Mouse (Mus musculus): ENCODE measurements around the gene Lbh. TPM values are rescaled to one million over a fixed set of nuclear protein-coding genes. Genes with fewer than 3 reads are reported as not detected.

Lbh gene
- polyA plus RNA-seq, 2 experiments: 0.85 to 6.2 TPM

- no peak for DNase-seq (ENCODE audit: low read depth in 3 of 3, low spot score in 3 of 3)
- H3K36me3 ChIP-seq (replicated peaks; ENCODE audit: control insufficient read depth, insufficient read depth, low read depth): no peaks in the 10 kb centered on the region
- no peak for ATAC-seq (ENCODE audit: insufficient read depth)
- H3K27ac ChIP-seq: no peak overlapping the region
- no peak overlapping the region for H3K4me2 ChIP-seq (ENCODE audit: low read depth)
- WGBS (ENCODE audit: insufficient replicate concordance): 70% methylated on average over 5 of the region's 5 CpGs
- no peaks in the 10 kb centered on the region for H3K27me3 ChIP-seq (ENCODE audit: control insufficient read depth, insufficient read depth, low read length)
- H3K4me3 ChIP-seq (ENCODE audit: insufficient read depth in 1 of 2, low read depth in 2 of 2, low read length in 2 of 2): no peak overlapping the region
- H3K9me3 ChIP-seq (ENCODE audit: control insufficient read depth, low read length): no peaks in the 10 kb centered on the region
- TF ChIP-seq EP300 (IDR thresholded peaks at IDR 0.05; ENCODE audit: low read depth) (no peak), CTCF (IDR thresholded peaks at IDR 0.05; ENCODE audit: low read depth) (no peak)
- no peak overlapping the region for H3K9ac ChIP-seq (replicated peaks)
- peaks cover 0 to 17% of the 10 kb centered on the region in 2 experiments; a peak in 2 of 4 replicates for H3K4me1 ChIP-seq (replicated peaks; ENCODE audit: control insufficient read depth in 2 of 2, insufficient read depth in 2 of 2, low read length in 1 of 2)
Measured at GRCm38 (mm10) chr17:72973041-72973440, 54.9 kb downstream of the Lbh start.

- H3K4me2 ChIP-seq (ENCODE audit: low read depth): peak overlapping the region; percentile 39
- H3K36me3 ChIP-seq (replicated peaks; ENCODE audit: control insufficient read depth, insufficient read depth, low read depth): no peaks in the 10 kb centered on the region
- 27% methylated on average over 11 of the region's 11 CpGs for WGBS (ENCODE audit: insufficient replicate concordance)
- peaks cover 0 to 18% of the 10 kb centered on the region in 2 experiments; a peak in 2 of 4 replicates for H3K4me1 ChIP-seq (replicated peaks; ENCODE audit: control insufficient read depth in 2 of 2, insufficient read depth in 2 of 2, low read length in 1 of 2)
- peak in 2 of 3 experiments; percentile 4 to 17 for DNase-seq (ENCODE audit: low read depth in 3 of 3, low spot score in 3 of 3)
- peak; percentile 78; the same call in 1 of the 2 replicates for ATAC-seq (ENCODE audit: insufficient read depth)
- TF ChIP-seq EP300 (IDR thresholded peaks at IDR 0.05; ENCODE audit: low read depth) (peak; percentile 71), CTCF (IDR thresholded peaks at IDR 0.05; ENCODE audit: low read depth) (no peak)
- H3K27ac ChIP-seq: no peak overlapping the region
- H3K4me3 ChIP-seq (ENCODE audit: insufficient read depth in 1 of 2, low read depth in 2 of 2, low read length in 2 of 2): no peak overlapping the region
- H3K9me3 ChIP-seq (ENCODE audit: control insufficient read depth, low read length): no peaks in the 10 kb centered on the region
- H3K9ac ChIP-seq (replicated peaks): no peak overlapping the region
- H3K27me3 ChIP-seq (ENCODE audit: control insufficient read depth, insufficient read depth, low read length): no peaks in the 10 kb centered on the region
Measured at GRCm38 (mm10) chr17:72976258-72977231, 58.4 kb downstream of the Lbh start.

- ATAC-seq (ENCODE audit: insufficient read depth): no peak
- H3K4me3 ChIP-seq (ENCODE audit: insufficient read depth in 1 of 2, low read depth in 2 of 2, low read length in 2 of 2): no peak overlapping the region
- no peak for TF ChIP-seq CTCF (IDR thresholded peaks at IDR 0.05; ENCODE audit: low read depth)
- TF ChIP-seq EP300 (IDR thresholded peaks at IDR 0.05; ENCODE audit: low read depth): no peak
- WGBS (ENCODE audit: insufficient replicate concordance): 62% methylated on average over 1 of the region's 1 CpGs
- no peaks in the 10 kb centered on the region for H3K36me3 ChIP-seq (replicated peaks; ENCODE audit: control insufficient read depth, insufficient read depth, low read depth)
- no peaks in the 10 kb centered on the region for H3K9me3 ChIP-seq (ENCODE audit: control insufficient read depth, low read length)
- no peak overlapping the region for H3K27ac ChIP-seq
- H3K4me2 ChIP-seq (ENCODE audit: low read depth): no peak overlapping the region
- H3K27me3 ChIP-seq (ENCODE audit: control insufficient read depth, insufficient read depth, low read length): no peaks in the 10 kb centered on the region
- H3K9ac ChIP-seq (replicated peaks): no peak overlapping the region
- H3K4me1 ChIP-seq (replicated peaks; ENCODE audit: control insufficient read depth in 2 of 2, insufficient read depth in 2 of 2, low read length in 1 of 2): peaks cover 0 to 18% of the 10 kb centered on the region in 2 experiments; a peak in 2 of 4 replicates
- no peak for DNase-seq (ENCODE audit: low read depth in 3 of 3, low spot score in 3 of 3)
Measured at GRCm38 (mm10) chr17:72977616-72978015, 59.5 kb downstream of the Lbh start.

- Histone ChIP-seq H3K4me3 (ENCODE audit: insufficient read depth in 1 of 2, low read depth in 2 of 2, low read length in 2 of 2) (no peak overlapping the region), H3K4me2 (ENCODE audit: low read depth) (no peak overlapping the region), H3K27me3 (ENCODE audit: control insufficient read depth, insufficient read depth, low read length) (no peaks in the 10 kb centered on the region), H3K36me3 (replicated peaks; ENCODE audit: control insufficient read depth, insufficient read depth, low read depth) (no peaks in the 10 kb centered on the region), H3K9ac (replicated peaks) (no peak overlapping the region), H3K27ac (no peak overlapping the region), H3K4me1 (replicated peaks; ENCODE audit: control insufficient read depth in 2 of 2, insufficient read depth in 2 of 2, low read length in 1 of 2) (peaks cover 0 to 10% of the 10 kb centered on the region in 2 experiments; a peak in 2 of 4 replicates), H3K9me3 (ENCODE audit: control insufficient read depth, low read length) (no peaks in the 10 kb centered on the region)
- DNase-seq (ENCODE audit: low read depth in 3 of 3, low spot score in 3 of 3) (no peak), ATAC-seq (ENCODE audit: insufficient read depth) (no peak)
- no peak for TF ChIP-seq CTCF (IDR thresholded peaks at IDR 0.05; ENCODE audit: low read depth)
- TF ChIP-seq EP300 (IDR thresholded peaks at IDR 0.05; ENCODE audit: low read depth): no peak
- 57% methylated on average over 6 of the region's 6 CpGs for WGBS (ENCODE audit: insufficient replicate concordance)
Measured at GRCm38 (mm10) chr17:72982156-72982555, 64.1 kb downstream of the Lbh start.

GRCm38 (mm10) chr17:72983471-72983870 is 65.4 kb downstream of the Lbh start:
- Histone ChIP-seq H3K36me3 (replicated peaks; ENCODE audit: control insufficient read depth, insufficient read depth, low read depth) (no peaks in the 10 kb centered on the region), H3K4me2 (ENCODE audit: low read depth) (no peak overlapping the region), H3K9ac (replicated peaks) (no peak overlapping the region), H3K27ac (no peak overlapping the region), H3K27me3 (ENCODE audit: control insufficient read depth, insufficient read depth, low read length) (no peaks in the 10 kb centered on the region), H3K4me1 (replicated peaks; ENCODE audit: control insufficient read depth in 2 of 2, insufficient read depth in 2 of 2, low read length in 1 of 2) (no peaks in the 10 kb centered on the region), H3K4me3 (ENCODE audit: insufficient read depth in 1 of 2, low read depth in 2 of 2, low read length in 2 of 2) (no peak overlapping the region), H3K9me3 (ENCODE audit: control insufficient read depth, low read length) (no peaks in the 10 kb centered on the region)
- no peak for TF ChIP-seq CTCF (IDR thresholded peaks at IDR 0.05; ENCODE audit: low read depth)
- no peak for TF ChIP-seq EP300 (IDR thresholded peaks at IDR 0.05; ENCODE audit: low read depth)
- DNase-seq (ENCODE audit: low read depth in 3 of 3, low spot score in 3 of 3) (no peak), ATAC-seq (ENCODE audit: insufficient read depth) (no peak)
- 71% methylated on average over 7 of the region's 7 CpGs for WGBS (ENCODE audit: insufficient replicate concordance)
